Mouse (Mus musculus) stomach, postnatal 0 days (tissue): Measurements from ENCODE around the gene Rad51b.

Source experiments
- CTCF ChIP-seq: IDR thresholded peaks from 2 replicates; pipeline ENCODE4 v1.5.1; 2016; ENCODE audit warnings: antibody characterized with exemption, low read depth, mild to moderate bottlenecking, moderate library complexity
- EP300 ChIP-seq: optimal IDR thresholded peaks from 2 replicates; pipeline ENCODE3; 2016; ENCODE audit warnings: antibody characterized with exemption

DNA sequence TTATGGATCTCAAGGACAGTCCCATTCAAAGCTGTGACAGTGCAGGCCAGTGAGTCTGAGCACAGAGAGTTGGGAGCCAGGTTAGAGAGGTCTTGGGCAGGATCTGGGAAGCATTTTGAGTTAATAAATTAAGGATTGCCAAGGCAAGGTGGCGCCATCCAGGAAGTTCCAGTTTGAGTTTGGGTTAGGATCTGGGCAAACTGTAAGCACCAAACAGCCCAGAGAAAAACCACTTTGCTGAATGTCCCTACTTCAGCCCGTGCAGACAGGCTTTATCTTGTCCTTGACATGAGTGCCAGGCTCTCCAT lies 563.1 kb downstream of the Rad51b start:
- TF ChIP-seq EP300: no peak
- no peak for TF ChIP-seq CTCF
